Mouse (Mus musculus): ENCODE results near the gene Nr2e1. TPM values are rescaled to one million over a fixed set of nuclear protein-coding genes. Genes with fewer than 3 reads are reported as not detected.

The Nr2e1 gene
- polyA plus RNA-seq (2021; fragmentation: Nextera tagmentation), result 8.1 and 9.3 TPM in 2 replicates
- long read RNA-seq, experiment 1, transcript Nr2e1-201 (9 exons, 3,285 nt), result major isoform, 5 of 7 reads
- long read RNA-seq, experiment 1, partial matches to known transcripts, result 0 of 7 reads
- long read RNA-seq, experiment 1, other reads (novel, unspliced or antisense), result 2 of 7 reads
- long read RNA-seq, experiment 2, transcript Nr2e1-201 (9 exons, 3,285 nt), result major isoform, 31 of 40 reads
- long read RNA-seq, experiment 2, partial matches to known transcripts, result 4 of 40 reads
- long read RNA-seq, experiment 2, other reads (novel, unspliced or antisense), result 5 of 40 reads

GRCm38 (mm10) chr10:42583157-42583872, at the start of gene Nr2e1, which contains the start of gene Ostm1:
Gene Nr2e1, minus strand, starts transcription at chr10:42583632.
Gene Ostm1, plus strand, starts transcription at chr10:42583822.

Other genes with a start within 250 kb of the Nr2e1 start
- 16.5 and 20.5 TPM in 2 replicates for gene Afg1l, start 105.1 kb downstream of the Nr2e1 start, polyA plus RNA-seq (2021; fragmentation: Nextera tagmentation)
- gene Snx3, start 81.6 kb downstream of the Nr2e1 start, polyA plus RNA-seq (2021; fragmentation: Nextera tagmentation), result 560 and 592 TPM in 2 replicates
- 46.2 and 49.6 TPM in 2 replicates for gene Ostm1, start 190 bp upstream of the Nr2e1 start, polyA plus RNA-seq (2021; fragmentation: Nextera tagmentation)
- gene Sec63, start 177.9 kb upstream of the Nr2e1 start, polyA plus RNA-seq (2021; fragmentation: Nextera tagmentation), result 4.0 and 4.7 TPM in 2 replicates

Measured in layer of hippocampus, adult 6 months (tissue).